Mouse (Mus musculus) olfactory bulb, adult 2 months (tissue): ENCODE measurements around the gene 1810010D01Rik. TPM values are rescaled to one million over a fixed set of nuclear protein-coding genes. Genes with fewer than 3 reads are reported as not detected.

Experiments used
- H3K27ac ChIP-seq: fragments of 200-500 bp; 2 replicates; pipeline ENCODE4 v1.5.1; 2012; ENCODE audit warnings: low read depth, low read length; ENCODE audit not compliant: insufficient read depth
- H3K4me1 ChIP-seq: fragments of 200-500 bp; 2 replicates; pipeline ENCODE4 v1.6.1; 2012; ENCODE audit warnings: low read length; ENCODE audit not compliant: control insufficient read depth, insufficient read depth
- H3K4me3 ChIP-seq: fragments of 200-500 bp; 2 replicates; pipeline ENCODE4 v1.5.1; 2012; ENCODE audit warnings: mild to moderate bottlenecking, low read depth, low read length, moderate library complexity; ENCODE audit not compliant: insufficient read depth
- CTCF ChIP-seq: fragments of 200-500 bp; IDR thresholded peaks from 2 replicates; pipeline ENCODE4 v1.5.1; 2012; ENCODE audit warnings: low read depth, mild to moderate bottlenecking, low read length, moderate library complexity; ENCODE audit not compliant: insufficient read depth
- POLR2A ChIP-seq: fragments of 200-500 bp; IDR thresholded peaks from 2 replicates; pipeline ENCODE4 v1.6.1; 2012; ENCODE audit warnings: mild to moderate bottlenecking, low read depth, low read length, moderate library complexity; ENCODE audit not compliant: insufficient read depth
- WGBS: fragments of 180-500 bp; shearing (Covaris S2); methylation state at CpG from one replicate; pipeline ENCODE4 v1.1.7; 2018; 5-methylcytosine and 5-hydroxymethylcytosine counted together
- polyA plus RNA-seq: library from polyadenylated mRNA; stranded (reverse); fragments of >200 nt; gene quantifications from 2 replicates; pipeline ENCODE4 v1.2.4, GENCODE M21; 2012; ENCODE audit warnings: low replicate concordance; ENCODE audit not compliant: missing spikeins, insufficient read depth, insufficient read length

Gene 1810010D01Rik
- polyA plus RNA-seq, 1 experiment: not detected

GRCm38 (mm10) chr7:145189342-145189741, 18.6 kb downstream of the 1810010D01Rik start:
- H3K4me3 ChIP-seq: no peak overlapping the region
- TF ChIP-seq CTCF (no peak), POLR2A (no peak)
- H3K4me1 ChIP-seq: peaks cover 5% of the 10 kb centered on the region
- no peak overlapping the region for H3K27ac ChIP-seq
- WGBS: 89% methylated on average over 8 of the region's 8 CpGs

- WGBS: 73% methylated on average over 3 of the region's 3 CpGs
- TF ChIP-seq CTCF: no peak
- TF ChIP-seq POLR2A: no peak
Observed at GRCm38 (mm10) chr7:145187802-145188201, 20.1 kb downstream of the 1810010D01Rik start.

GRCm38 (mm10) chr7:145182388-145182787, 25.5 kb downstream of the 1810010D01Rik start:
- Histone ChIP-seq H3K27ac (no peak overlapping the region), H3K4me1 (no peaks in the 10 kb centered on the region), H3K4me3 (no peak overlapping the region)
- no peak for TF ChIP-seq POLR2A
- no peak for TF ChIP-seq CTCF
- 64% methylated on average over 4 of the region's 4 CpGs for WGBS

More at GRCm38 (mm10) chr7:145187802-145188201, 20.1 kb downstream of the 1810010D01Rik start:
- H3K27ac ChIP-seq: no peak overlapping the region
- no peaks in the 10 kb centered on the region for H3K4me1 ChIP-seq
- no peak overlapping the region for H3K4me3 ChIP-seq

GRCm38 (mm10) chr7:145181376-145182034, 26.4 kb downstream of the 1810010D01Rik start:
- TF ChIP-seq CTCF: no peak
- TF ChIP-seq POLR2A: no peak
- 46% methylated on average over 11 of the region's 11 CpGs for WGBS
- Histone ChIP-seq H3K4me1 (no peaks in the 10 kb centered on the region), H3K27ac (no peak overlapping the region), H3K4me3 (no peak overlapping the region)

- Histone ChIP-seq H3K27ac (no peak overlapping the region), H3K4me3 (no peak overlapping the region), H3K4me1 (no peaks in the 10 kb centered on the region)
- WGBS: 56% methylated on average over 5 of the region's 5 CpGs
- TF ChIP-seq CTCF (no peak), POLR2A (no peak)
Observed at GRCm38 (mm10) chr7:145179691-145180091, 28.2 kb downstream of the 1810010D01Rik start.

- WGBS: 77% methylated on average over 15 of the region's 15 CpGs
- no peak overlapping the region for H3K27ac ChIP-seq
- no peak for TF ChIP-seq POLR2A
- no peak for TF ChIP-seq CTCF
- no peak overlapping the region for H3K4me3 ChIP-seq
- H3K4me1 ChIP-seq: 0 out of 2 replicates have a peak, but pooled peaks cover 2% of the 10 kb centered on the region
Observed at GRCm38 (mm10) chr7:145176750-145177589, 30.9 kb downstream of the 1810010D01Rik start.

- TF ChIP-seq CTCF: no peak
- TF ChIP-seq POLR2A: no peak
- H3K4me1 ChIP-seq: 0 out of 2 replicates have a peak, but pooled peaks cover 5% of the 10 kb centered on the region
- 49% methylated on average over 15 of the region's 15 CpGs for WGBS
- H3K27ac ChIP-seq: no peak overlapping the region
- H3K4me3 ChIP-seq: no peak overlapping the region
Observed at GRCm38 (mm10) chr7:145173563-145173962, 34.4 kb downstream of the 1810010D01Rik start.

- H3K27ac ChIP-seq: no peak overlapping the region
- no peak for TF ChIP-seq POLR2A
- TF ChIP-seq CTCF: no peak
- H3K4me1 ChIP-seq: 0 out of 2 replicates have a peak, but pooled peaks cover 5% of the 10 kb centered on the region
- 33% methylated on average over 12 of the region's 12 CpGs for WGBS
- H3K4me3 ChIP-seq: no peak overlapping the region
Observed at GRCm38 (mm10) chr7:145173116-145173515, 34.8 kb downstream of the 1810010D01Rik start.

- Histone ChIP-seq H3K4me3 (no peak overlapping the region), H3K27ac (no peak overlapping the region), H3K4me1 (0 out of 2 replicates have a peak, but pooled peaks cover 5% of the 10 kb centered on the region)
- WGBS: 56% methylated on average over 3 of the region's 3 CpGs
- TF ChIP-seq POLR2A (no peak), CTCF (no peak)
Observed at GRCm38 (mm10) chr7:145169703-145170102, 38.2 kb downstream of the 1810010D01Rik start.
